Mouse (Mus musculus): Measurements from ENCODE around the gene Il12rb1. TPM values are rescaled to one million over a fixed set of nuclear protein-coding genes. Genes with fewer than 3 reads are reported as not detected.

The Il12rb1 gene
- polyA plus RNA-seq, 1 experiment from 2014 or later, result 0.19 TPM

DNA sequence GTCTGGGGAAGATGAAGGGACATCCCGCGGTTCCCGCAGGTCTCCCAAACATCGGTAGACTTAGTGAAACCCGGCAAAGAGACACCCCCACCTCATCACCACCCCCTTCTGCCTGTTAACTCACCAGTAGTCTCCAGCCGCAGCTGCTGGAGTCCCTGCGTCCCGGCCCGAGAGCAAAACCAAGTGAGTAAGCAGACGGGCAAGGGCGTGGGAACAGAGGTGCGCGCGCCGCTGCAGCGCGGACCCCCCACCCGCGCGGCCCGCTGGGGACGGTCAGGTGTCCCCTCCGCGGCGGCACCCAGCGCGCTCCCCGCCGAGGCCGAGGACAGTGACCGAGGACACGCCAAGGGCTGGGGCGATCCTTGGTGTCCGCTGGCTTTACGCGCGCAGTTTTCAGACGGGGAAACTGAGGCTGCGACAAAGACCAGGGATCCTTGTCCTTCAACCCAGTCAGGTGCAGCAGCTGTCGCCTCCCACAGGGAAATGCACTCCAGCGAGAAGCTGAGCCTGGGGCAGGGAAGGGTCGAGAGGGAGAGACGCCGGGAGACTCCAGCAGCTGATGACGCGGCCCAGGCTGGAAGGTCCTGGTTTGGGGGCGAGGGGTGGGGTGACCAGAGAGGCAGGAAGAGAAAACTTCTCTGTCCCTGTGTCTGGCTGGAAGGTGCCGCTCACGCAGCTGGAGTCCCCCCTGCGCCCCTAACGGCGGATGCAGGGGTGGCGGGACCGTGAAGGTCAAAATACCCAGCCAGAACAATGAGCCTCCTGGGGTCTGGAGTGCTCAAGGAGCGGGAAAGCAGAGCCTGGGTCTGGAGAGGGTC lies 54.8 kb downstream of the Il12rb1 start, which contains the start of gene Kcnn1:
Gene Kcnn1 (minus strand): TSS at position 435 of the 818 bp plus-strand sequence.
- peak within 1 kb of the TSS; percentile 31; the same call in 1 of the 2 replicates for H3K9ac ChIP-seq (ENCODE audit: low read length)
- H3K4me1 ChIP-seq (replicated peaks; ENCODE audit: control insufficient read depth, insufficient read depth), result peaks cover 8% of the 10 kb centered on the region
- H3K27me3 ChIP-seq (ENCODE audit: control insufficient read depth, insufficient read depth, low read length), result peaks cover 8% of the 10 kb centered on the region; the same call in 1 of the 2 replicates
- ATAC-seq (ENCODE audit: low FRiP score, low TSS enrichment), result no peak
- WGBS, result 3% methylated on average over 54 of the region's 55 CpGs
- TF ChIP-seq CTCF (IDR thresholded peaks at IDR 0.05; ENCODE audit: low read depth) (peak; percentile 47), EP300 (optimal IDR thresholded peaks at IDR 0.05) (no peak)
- H3K27ac ChIP-seq (replicated peaks), result no peak within 1 kb of the TSS
- no peaks in the 10 kb centered on the region for H3K9me3 ChIP-seq (ENCODE audit: control insufficient read depth, low read length)
- H3K4me3 ChIP-seq (ENCODE audit: low read depth, low read length), result peak within 1 kb of the TSS; percentile 39
- H3K4me2 ChIP-seq (replicated peaks; ENCODE audit: low read depth), result peak within 1 kb of the TSS; percentile 66
- H3K36me3 ChIP-seq (ENCODE audit: control insufficient read depth, insufficient read depth, low read length), result 0 out of 2 replicates have a peak, but pooled peaks cover 2% of the 10 kb centered on the region
- peak; percentile 33 for DNase-seq (ENCODE audit: low spot score)

- DNase-seq (ENCODE audit: low spot score), result no peak
- peaks cover 8% of the 10 kb centered on the region; the same call in 1 of the 2 replicates for H3K27me3 ChIP-seq (ENCODE audit: control insufficient read depth, insufficient read depth, low read length)
- H3K9me3 ChIP-seq (ENCODE audit: control insufficient read depth, low read length), result no peaks in the 10 kb centered on the region
- peak overlapping the region; percentile 66 for H3K4me2 ChIP-seq (replicated peaks; ENCODE audit: low read depth)
- no peak for ATAC-seq (ENCODE audit: low FRiP score, low TSS enrichment)
- H3K36me3 ChIP-seq (ENCODE audit: control insufficient read depth, insufficient read depth, low read length), result 0 out of 2 replicates have a peak, but pooled peaks cover 2% of the 10 kb centered on the region
- no peak for TF ChIP-seq EP300 (optimal IDR thresholded peaks at IDR 0.05)
- no peak for TF ChIP-seq CTCF (IDR thresholded peaks at IDR 0.05; ENCODE audit: low read depth)
- no peak overlapping the region; the same call in 1 of the 2 replicates for H3K9ac ChIP-seq (ENCODE audit: low read length)
- peak overlapping the region; percentile 39 for H3K4me3 ChIP-seq (ENCODE audit: low read depth, low read length)
- WGBS, result 3% methylated on average over 45 of the region's 46 CpGs
- no peak overlapping the region for H3K27ac ChIP-seq (replicated peaks)
- peaks cover 8% of the 10 kb centered on the region for H3K4me1 ChIP-seq (replicated peaks; ENCODE audit: control insufficient read depth, insufficient read depth)
Observed at GRCm38 (mm10) chr8:70863956-70864711, 55.9 kb downstream of the Il12rb1 start.

- no peak for DNase-seq (ENCODE audit: low spot score)
- TF ChIP-seq CTCF (IDR thresholded peaks at IDR 0.05; ENCODE audit: low read depth) (no peak), EP300 (optimal IDR thresholded peaks at IDR 0.05) (no peak)
- Histone ChIP-seq H3K36me3 (ENCODE audit: control insufficient read depth, insufficient read depth, low read length) (0 out of 2 replicates have a peak, but pooled peaks cover 2% of the 10 kb centered on the region), H3K4me2 (replicated peaks; ENCODE audit: low read depth) (peak overlapping the region; percentile 66), H3K27ac (replicated peaks) (0 out of 2 replicates have a peak overlapping the region, but pooled peaks have one; percentile 3), H3K4me1 (replicated peaks; ENCODE audit: control insufficient read depth, insufficient read depth) (peaks cover 8% of the 10 kb centered on the region), H3K9ac (ENCODE audit: low read length) (peak overlapping the region; percentile 60; the same call in 1 of the 2 replicates), H3K9me3 (ENCODE audit: control insufficient read depth, low read length) (no peaks in the 10 kb centered on the region), H3K27me3 (ENCODE audit: control insufficient read depth, insufficient read depth, low read length) (peaks cover 8% of the 10 kb centered on the region; the same call in 1 of the 2 replicates), H3K4me3 (ENCODE audit: low read depth, low read length) (peak overlapping the region; percentile 68)
- WGBS, result 6% methylated on average over 24 of the region's 24 CpGs
- peak; percentile 18; the same call in 1 of the 2 replicates for ATAC-seq (ENCODE audit: low FRiP score, low TSS enrichment)
Observed at GRCm38 (mm10) chr8:70864712-70865221, 56.5 kb downstream of the Il12rb1 start.

GRCm38 (mm10) chr8:70865350-70866000 lies 57.2 kb downstream of the Il12rb1 start:
- DNase-seq (ENCODE audit: low spot score), result peak; percentile 98
- Histone ChIP-seq H3K36me3 (ENCODE audit: control insufficient read depth, insufficient read depth, low read length) (0 out of 2 replicates have a peak, but pooled peaks cover 2% of the 10 kb centered on the region), H3K27me3 (ENCODE audit: control insufficient read depth, insufficient read depth, low read length) (peaks cover 8% of the 10 kb centered on the region; the same call in 1 of the 2 replicates), H3K27ac (replicated peaks) (peak overlapping the region; percentile 74), H3K9ac (ENCODE audit: low read length) (peak overlapping the region; percentile 60), H3K4me3 (ENCODE audit: low read depth, low read length) (peak overlapping the region; percentile 68), H3K4me2 (replicated peaks; ENCODE audit: low read depth) (peak overlapping the region; percentile 66), H3K4me1 (replicated peaks; ENCODE audit: control insufficient read depth, insufficient read depth) (peaks cover 8% of the 10 kb centered on the region), H3K9me3 (ENCODE audit: control insufficient read depth, low read length) (no peaks in the 10 kb centered on the region)
- TF ChIP-seq EP300 (optimal IDR thresholded peaks at IDR 0.05) (no peak), CTCF (IDR thresholded peaks at IDR 0.05; ENCODE audit: low read depth) (no peak)
- ATAC-seq (ENCODE audit: low FRiP score, low TSS enrichment), result peak; percentile 90
- under 1% methylated on average over 44 of the region's 46 CpGs for WGBS

GRCm38 (mm10) chr8:70866001-70866520 lies 57.8 kb downstream of the Il12rb1 start:
- peak overlapping the region; percentile 74; the same call in 1 of the 2 replicates for H3K27ac ChIP-seq (replicated peaks)
- peaks cover 8% of the 10 kb centered on the region for H3K4me1 ChIP-seq (replicated peaks; ENCODE audit: control insufficient read depth, insufficient read depth)
- H3K4me3 ChIP-seq (ENCODE audit: low read depth, low read length), result peak overlapping the region; percentile 68
- 0 out of 2 replicates have a peak, but pooled peaks cover 2% of the 10 kb centered on the region for H3K36me3 ChIP-seq (ENCODE audit: control insufficient read depth, insufficient read depth, low read length)
- peak; percentile 4 for ATAC-seq (ENCODE audit: low FRiP score, low TSS enrichment)
- peak overlapping the region; percentile 66 for H3K4me2 ChIP-seq (replicated peaks; ENCODE audit: low read depth)
- H3K9me3 ChIP-seq (ENCODE audit: control insufficient read depth, low read length), result no peaks in the 10 kb centered on the region
- H3K27me3 ChIP-seq (ENCODE audit: control insufficient read depth, insufficient read depth, low read length), result peaks cover 8% of the 10 kb centered on the region; the same call in 1 of the 2 replicates
- no peak for DNase-seq (ENCODE audit: low spot score)
- H3K9ac ChIP-seq (ENCODE audit: low read length), result peak overlapping the region; percentile 35
- TF ChIP-seq EP300 (optimal IDR thresholded peaks at IDR 0.05) (no peak), CTCF (IDR thresholded peaks at IDR 0.05; ENCODE audit: low read depth) (no peak)
- WGBS, result 3% methylated on average over 12 of the region's 12 CpGs
